Mouse (Mus musculus): ENCODE data around the gene Arsa.
"Not testable (repeated sequence)": the region's sequence is repeated elsewhere in the genome, so short reads cannot be mapped to it uniquely, and the experiment has no call there.

The Arsa gene

DNA sequence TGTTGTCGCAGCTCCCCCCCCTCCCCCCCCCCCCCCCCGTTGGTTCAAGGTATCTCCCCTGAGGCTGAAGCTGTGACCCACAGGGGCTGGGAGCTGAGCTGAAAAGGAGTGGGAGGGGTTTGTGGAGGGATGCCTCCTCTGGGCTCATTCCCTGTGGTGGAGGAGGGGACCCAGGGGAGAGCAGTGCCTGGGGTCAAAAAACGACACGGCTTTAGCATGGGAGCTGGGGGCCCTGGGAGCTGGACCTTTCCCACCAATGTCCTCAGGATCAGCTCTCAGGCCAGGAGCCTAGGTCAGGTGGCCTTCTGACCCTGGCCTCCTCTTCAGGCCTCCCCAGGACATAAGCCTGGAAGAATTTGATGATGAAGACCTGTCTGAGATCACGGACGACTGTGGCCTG is 22.4 kb downstream of the Arsa start:
- no peak for DNase-seq (ENCODE audit: low spot score in 2 of 2)

- DNase-seq (ENCODE audit: low spot score in 2 of 2): peak; percentile 43 to 48
These were observed 23.3 kb downstream of the Arsa start, which contains the start of gene Mapk8ip2 for GRCm38 (mm10) chr15:89453865-89454478. Gene Mapk8ip2, plus strand, starts transcription at chr15:89453913.

DNA sequence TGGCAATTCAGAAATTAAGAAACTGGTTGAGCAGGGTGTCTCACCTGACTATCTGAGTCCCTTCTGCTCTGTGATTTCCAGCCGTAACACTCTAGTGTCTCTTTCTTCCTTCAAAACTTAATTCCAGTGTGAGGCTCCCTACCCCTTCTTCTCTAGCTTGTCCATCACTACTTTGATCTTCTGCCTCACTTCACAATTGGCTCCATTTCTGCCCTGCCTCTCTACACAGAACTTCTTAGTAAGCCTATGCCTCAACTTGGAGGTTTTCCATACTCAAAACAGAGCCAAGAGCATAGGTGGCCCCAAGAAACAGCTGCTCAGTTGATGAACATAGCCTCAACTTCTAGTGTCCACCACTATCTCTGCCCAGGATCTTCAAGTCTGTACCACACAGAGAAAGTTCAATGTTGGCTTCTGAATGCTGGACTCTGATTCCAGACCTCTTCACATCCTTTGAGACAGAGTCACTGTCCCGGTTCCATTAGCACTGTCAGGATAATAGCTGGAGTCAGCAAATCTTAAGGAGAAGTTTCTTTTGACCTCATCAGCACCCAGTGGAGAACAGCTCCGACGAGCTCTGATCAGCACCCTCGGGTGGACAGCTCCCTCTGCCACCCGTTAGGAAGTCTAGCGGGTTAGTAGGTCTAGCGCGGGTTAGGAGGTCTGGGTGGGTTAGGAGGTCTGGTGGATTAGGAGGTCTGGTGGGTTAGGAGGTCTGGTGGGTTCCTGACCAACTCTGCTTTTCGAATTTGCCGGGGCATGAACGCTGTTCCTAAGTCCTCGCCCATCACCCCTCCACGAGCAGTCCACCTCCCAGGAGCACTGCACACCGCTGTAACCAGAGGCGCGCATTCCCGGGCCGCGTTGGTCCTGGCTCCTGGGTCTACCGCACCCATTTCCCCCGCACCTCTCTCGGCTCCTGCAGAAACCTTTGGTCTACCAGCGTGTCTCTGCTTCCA is 24.0 kb downstream of the Arsa start:
- DNase-seq (ENCODE audit: low spot score in 2 of 2): no peak

- DNase-seq (ENCODE audit: low spot score in 2 of 2): no peak
These were observed 34.6 kb downstream of the Arsa start for GRCm38 (mm10) chr15:89442486-89443070.

DNA sequence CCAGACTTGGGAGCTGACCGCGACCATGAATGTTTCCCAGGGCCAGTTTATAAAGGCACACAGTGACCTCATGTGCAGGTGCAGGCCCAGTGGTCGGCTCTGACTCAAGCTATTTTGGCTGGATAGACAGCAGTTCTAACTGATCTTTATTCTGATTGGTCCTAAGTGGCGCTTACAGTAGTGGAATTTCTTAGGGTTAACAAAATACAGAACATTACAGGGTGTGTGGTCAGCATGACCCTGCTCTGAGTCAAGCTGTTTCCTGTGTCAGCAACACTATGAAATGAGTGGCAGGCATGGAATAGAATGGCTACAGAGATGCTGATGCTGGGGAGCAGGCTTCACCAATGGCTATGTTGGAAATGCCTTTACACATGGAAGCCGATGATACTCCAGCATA is 41.3 kb downstream of the Arsa start:
- DNase-seq (ENCODE audit: low spot score in 2 of 2): no peak

- DNase-seq (ENCODE audit: low spot score in 2 of 2): no peak
These were observed 43.1 kb downstream of the Arsa start for GRCm38 (mm10) chr15:89434136-89434535.

DNA sequence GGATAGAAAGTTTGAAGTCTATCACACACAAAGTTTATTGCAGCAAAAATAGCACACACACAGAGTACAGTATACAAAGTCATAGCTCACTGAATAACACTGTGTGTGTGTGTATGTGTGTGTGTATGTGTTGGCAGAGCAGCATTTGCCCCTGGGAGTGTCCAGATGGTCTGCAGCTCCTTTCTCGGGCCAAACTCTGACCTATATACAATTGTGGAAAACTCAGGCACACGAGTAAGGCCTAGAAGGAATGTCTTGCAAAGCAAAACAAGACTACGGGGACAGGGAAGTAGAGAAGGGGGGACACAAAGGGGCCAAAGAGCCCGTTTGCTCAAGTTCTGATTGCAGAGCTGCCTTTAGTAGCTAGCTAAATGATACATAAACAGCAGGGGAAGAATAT is 44.3 kb downstream of the Arsa start:
- no peak for DNase-seq (ENCODE audit: low spot score in 2 of 2)

- no peak for DNase-seq (ENCODE audit: low spot score in 2 of 2)
These were observed 45.4 kb downstream of the Arsa start for GRCm38 (mm10) chr15:89431806-89432205.

GRCm38 (mm10) chr15:89431271-89431670 is 46.0 kb downstream of the Arsa start:
- DNase-seq (ENCODE audit: low spot score in 2 of 2): no peak

GRCm38 (mm10) chr15:89430771-89431170 is 46.5 kb downstream of the Arsa start:
- not testable (repeated sequence) for DNase-seq (ENCODE audit: low spot score in 2 of 2)

- no peak for DNase-seq (ENCODE audit: low spot score in 2 of 2)
These were observed 46.9 kb downstream of the Arsa start for GRCm38 (mm10) chr15:89430341-89430740.

GRCm38 (mm10) chr15:89429352-89430221 is 47.6 kb downstream of the Arsa start, which contains the start of the genes C730034F03Rik, Gm44502 and Chkb:
Gene C730034F03Rik, plus strand, starts transcription at chr15:89429589.
Gene Gm44502, minus strand, starts transcription at chr15:89429696.
Gene Chkb, minus strand, starts transcription at chr15:89429908.
- DNase-seq (ENCODE audit: low spot score in 2 of 2): peak; percentile 91

DNA sequence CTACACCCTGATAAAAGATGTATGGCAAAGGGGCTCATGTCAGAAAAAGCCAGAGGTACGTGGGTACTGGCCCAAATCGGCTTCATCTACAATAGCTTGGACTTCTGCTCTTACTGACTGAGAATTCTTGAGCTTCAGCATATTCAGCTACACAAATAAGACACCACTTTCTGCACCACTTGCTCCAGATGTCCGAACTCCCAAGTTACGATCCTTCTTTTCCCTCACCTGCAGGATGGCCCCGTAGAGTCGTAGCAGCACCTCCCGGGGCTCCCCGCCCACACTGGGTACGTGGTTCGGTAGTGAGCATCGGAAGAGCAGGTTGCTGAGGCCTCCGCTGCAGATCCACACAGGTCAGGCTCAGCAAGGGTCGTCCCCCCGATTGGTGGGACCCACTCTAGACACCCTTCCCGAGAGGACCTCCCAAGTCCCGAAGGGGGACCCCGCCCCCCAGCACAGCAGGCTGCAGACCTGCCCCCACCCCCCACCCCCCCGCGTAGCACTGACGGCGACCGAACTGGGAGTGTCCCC is 48.3 kb downstream of the Arsa start:
- peak in 1 of 2 experiments; percentile 17 for DNase-seq (ENCODE audit: low spot score in 2 of 2)

- DNase-seq (ENCODE audit: low spot score in 2 of 2): no peak
These were observed 49.0 kb downstream of the Arsa start for GRCm38 (mm10) chr15:89428136-89428790.

DNA sequence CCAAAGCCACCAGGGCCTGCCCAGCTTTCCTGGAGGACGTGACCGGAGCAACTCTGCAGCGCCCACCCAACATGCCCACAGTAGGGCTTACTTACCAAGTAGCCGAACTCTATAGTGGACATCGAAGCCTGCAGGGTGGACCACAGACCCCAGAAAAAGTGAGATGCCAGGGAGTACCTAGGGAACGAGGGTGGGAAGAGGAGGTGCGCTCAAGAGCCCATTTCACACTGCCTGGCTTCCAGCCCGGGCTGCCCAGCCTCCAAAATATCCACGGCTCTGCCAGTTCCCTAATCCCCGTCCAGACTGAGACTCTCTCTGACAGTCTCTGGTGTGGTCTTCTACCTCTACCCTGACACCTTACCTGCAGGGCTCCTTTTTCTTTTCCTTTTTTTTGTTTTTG is 50.5 kb downstream of the Arsa start:
- no peak for DNase-seq (ENCODE audit: low spot score in 2 of 2)

DNA sequence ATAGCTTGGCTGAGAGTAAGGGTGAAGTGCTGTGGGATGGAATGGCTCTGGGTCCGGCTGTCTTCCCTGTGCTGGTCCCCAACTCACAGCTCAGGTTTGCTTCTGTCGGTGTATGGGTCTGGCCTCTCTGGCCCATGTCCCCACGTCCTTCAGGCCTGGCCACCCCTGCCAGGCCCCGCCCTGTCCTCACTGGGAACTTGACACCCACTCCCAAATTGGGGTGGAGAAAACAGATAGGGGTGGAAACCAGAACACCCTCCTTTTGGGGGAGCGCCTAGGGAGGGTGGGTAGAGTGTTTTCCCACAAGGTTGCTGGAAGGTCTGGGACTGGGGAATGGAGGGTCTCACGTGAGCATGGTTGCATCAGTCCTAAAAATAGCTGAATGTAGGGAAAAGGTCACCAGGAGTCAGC is 51.5 kb downstream of the Arsa start, which contains the start of gene Cpt1b:
Gene Cpt1b (minus strand): TSS at position 153 of the 411 bp plus-strand sequence.
- DNase-seq (ENCODE audit: low spot score in 2 of 2): no peak

GRCm38 (mm10) chr15:89424621-89425020 is 52.6 kb downstream of the Arsa start:
- DNase-seq (ENCODE audit: low spot score in 2 of 2): no peak

Data from frontal cortex, postnatal 14 days (tissue).